Mouse (Mus musculus): ENCODE measurements around the gene Sla2. TPM values are rescaled to one million over a fixed set of nuclear protein-coding genes. Genes with fewer than 3 reads are reported as not detected.
A peak's percentile ranks its signal among the peaks of the same experiment; 100 is the strongest.
"Not testable (repeated sequence)": the region's sequence is repeated elsewhere in the genome, so short reads cannot be mapped to it uniquely, and the experiment has no call there.

Gene Sla2
- polyA plus RNA-seq, 1 experiment: 0.67 TPM

GRCm38 (mm10) chr2:156858671-156859070 is 28.3 kb downstream of the Sla2 start:
- no peak overlapping the region for H3K4me3 ChIP-seq (ENCODE audit: insufficient read depth, low read length)
- no peak overlapping the region for H3K27ac ChIP-seq (ENCODE audit: insufficient read depth, low read length)
- H3K4me1 ChIP-seq (ENCODE audit: control insufficient read depth, insufficient read depth, low read length): peaks cover 1% of the 10 kb centered on the region; the same call in 1 of the 2 replicates
- TF ChIP-seq POLR2A (IDR thresholded peaks at IDR 0.05; ENCODE audit: extremely low read depth, insufficient read depth, low read length) (no peak), CTCF (IDR thresholded peaks at IDR 0.05; ENCODE audit: extremely low read depth, insufficient read depth, low read length) (no peak)

DNA sequence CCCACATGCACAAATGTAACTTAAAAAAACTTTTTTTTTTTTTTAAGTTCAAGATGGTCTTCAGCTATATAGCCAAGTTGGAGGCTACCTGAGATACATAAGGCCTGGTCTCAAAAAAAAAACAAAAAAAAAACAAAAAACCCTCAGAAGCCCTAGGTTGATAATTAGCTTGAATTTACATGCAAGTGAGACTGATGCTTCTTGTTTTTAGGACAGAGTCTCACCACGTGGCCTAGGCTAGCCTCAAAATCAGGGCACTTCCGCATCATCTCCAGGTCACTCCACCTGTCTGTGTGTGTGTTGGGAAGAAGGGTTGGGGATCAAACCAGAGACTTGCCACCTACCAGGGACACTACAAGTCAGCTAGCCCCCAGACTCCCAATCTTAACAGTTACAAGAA is 29.2 kb downstream of the Sla2 start, which contains the start of gene 4930518I15Rik:
Gene 4930518I15Rik, minus strand, starts transcription at position 112 of the 400 bp plus-strand sequence.
- Histone ChIP-seq H3K4me3 (ENCODE audit: insufficient read depth, low read length) (no peak within 1 kb of the TSS), H3K27ac (ENCODE audit: insufficient read depth, low read length) (no peak within 1 kb of the TSS), H3K4me1 (ENCODE audit: control insufficient read depth, insufficient read depth, low read length) (peaks cover 1% of the 10 kb centered on the region; the same call in 1 of the 2 replicates)
- TF ChIP-seq POLR2A (IDR thresholded peaks at IDR 0.05; ENCODE audit: extremely low read depth, insufficient read depth, low read length) (no peak), CTCF (IDR thresholded peaks at IDR 0.05; ENCODE audit: extremely low read depth, insufficient read depth, low read length) (no peak)

GRCm38 (mm10) chr2:156857385-156857791 is 29.6 kb downstream of the Sla2 start:
- Histone ChIP-seq H3K4me3 (ENCODE audit: insufficient read depth, low read length) (no peak overlapping the region), H3K4me1 (ENCODE audit: control insufficient read depth, insufficient read depth, low read length) (peaks cover 1% of the 10 kb centered on the region; the same call in 1 of the 2 replicates), H3K27ac (ENCODE audit: insufficient read depth, low read length) (no peak overlapping the region)
- TF ChIP-seq CTCF (IDR thresholded peaks at IDR 0.05; ENCODE audit: extremely low read depth, insufficient read depth, low read length): no peak
- no peak for TF ChIP-seq POLR2A (IDR thresholded peaks at IDR 0.05; ENCODE audit: extremely low read depth, insufficient read depth, low read length)

GRCm38 (mm10) chr2:156856311-156856710 is 30.7 kb downstream of the Sla2 start:
- Histone ChIP-seq H3K4me1 (ENCODE audit: control insufficient read depth, insufficient read depth, low read length) (no peaks in the 10 kb centered on the region), H3K4me3 (ENCODE audit: insufficient read depth, low read length) (no peak overlapping the region), H3K27ac (ENCODE audit: insufficient read depth, low read length) (no peak overlapping the region)
- TF ChIP-seq CTCF (IDR thresholded peaks at IDR 0.05; ENCODE audit: extremely low read depth, insufficient read depth, low read length) (no peak), POLR2A (IDR thresholded peaks at IDR 0.05; ENCODE audit: extremely low read depth, insufficient read depth, low read length) (no peak)

- TF ChIP-seq CTCF (IDR thresholded peaks at IDR 0.05; ENCODE audit: extremely low read depth, insufficient read depth, low read length): peak; percentile 66
- not testable (repeated sequence) for H3K4me1 ChIP-seq (ENCODE audit: control insufficient read depth, insufficient read depth, low read length); H3K27ac ChIP-seq (ENCODE audit: insufficient read depth, low read length)
These were observed 32.8 kb downstream of the Sla2 start for GRCm38 (mm10) chr2:156853999-156854771.

DNA sequence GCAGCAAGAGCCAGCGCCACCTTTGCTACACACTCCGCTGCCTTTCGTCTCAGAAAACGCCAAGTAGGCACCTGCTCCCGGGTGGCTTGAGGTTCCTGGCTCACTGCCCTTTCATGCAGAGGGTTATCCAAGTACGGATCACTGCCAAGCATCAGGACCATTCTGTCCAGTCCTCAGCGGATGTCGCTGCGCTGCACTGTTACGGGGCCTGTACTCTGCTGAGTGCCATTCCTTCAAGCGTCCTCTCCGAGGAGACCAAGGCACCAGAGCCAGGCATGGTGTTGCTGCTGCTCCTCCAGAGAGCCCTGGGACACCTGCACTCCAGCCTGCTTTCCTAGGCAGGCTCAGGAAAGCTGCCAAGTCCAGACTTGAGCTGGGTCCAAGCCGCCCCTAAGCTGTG is 33.4 kb downstream of the Sla2 start:
- not testable (repeated sequence) for H3K4me1 ChIP-seq (ENCODE audit: control insufficient read depth, insufficient read depth, low read length); H3K27ac ChIP-seq (ENCODE audit: insufficient read depth, low read length); H3K4me3 ChIP-seq (ENCODE audit: insufficient read depth, low read length)

More at GRCm38 (mm10) chr2:156853999-156854771, 32.8 kb downstream of the Sla2 start:
- H3K4me3 ChIP-seq (ENCODE audit: insufficient read depth, low read length): not testable (repeated sequence)

DNA sequence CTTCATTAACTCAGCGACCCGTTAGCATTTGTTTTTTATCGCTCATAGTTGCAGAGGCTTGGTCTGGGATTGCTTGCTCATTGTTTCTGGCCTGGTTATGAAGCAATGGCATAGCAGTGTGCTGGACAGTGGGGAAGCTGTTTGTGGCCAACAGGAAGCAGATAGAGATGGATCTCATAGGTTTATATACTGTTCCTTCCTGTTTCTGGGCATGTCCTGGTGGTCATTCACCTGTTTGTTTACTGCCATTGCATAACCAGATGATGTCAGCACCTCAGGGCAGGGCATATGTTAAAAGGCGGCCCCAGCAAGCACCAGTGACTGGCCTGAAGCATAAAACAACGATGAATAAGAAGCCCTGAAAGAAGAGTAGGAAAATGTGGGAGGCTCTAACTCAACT is 36.5 kb downstream of the Sla2 start:
- H3K27ac ChIP-seq (ENCODE audit: insufficient read depth, low read length): no peak overlapping the region
- no peak overlapping the region for H3K4me3 ChIP-seq (ENCODE audit: insufficient read depth, low read length)
- TF ChIP-seq POLR2A (IDR thresholded peaks at IDR 0.05; ENCODE audit: extremely low read depth, insufficient read depth, low read length) (no peak), CTCF (IDR thresholded peaks at IDR 0.05; ENCODE audit: extremely low read depth, insufficient read depth, low read length) (no peak)
- H3K4me1 ChIP-seq (ENCODE audit: control insufficient read depth, insufficient read depth, low read length): no peaks in the 10 kb centered on the region

GRCm38 (mm10) chr2:156848526-156849182 is 38.3 kb downstream of the Sla2 start:
- no peak for TF ChIP-seq POLR2A (IDR thresholded peaks at IDR 0.05; ENCODE audit: extremely low read depth, insufficient read depth, low read length)
- no peak for TF ChIP-seq CTCF (IDR thresholded peaks at IDR 0.05; ENCODE audit: extremely low read depth, insufficient read depth, low read length)
- Histone ChIP-seq H3K27ac (ENCODE audit: insufficient read depth, low read length) (no peak overlapping the region), H3K4me1 (ENCODE audit: control insufficient read depth, insufficient read depth, low read length) (no peaks in the 10 kb centered on the region), H3K4me3 (ENCODE audit: insufficient read depth, low read length) (no peak overlapping the region)

DNA sequence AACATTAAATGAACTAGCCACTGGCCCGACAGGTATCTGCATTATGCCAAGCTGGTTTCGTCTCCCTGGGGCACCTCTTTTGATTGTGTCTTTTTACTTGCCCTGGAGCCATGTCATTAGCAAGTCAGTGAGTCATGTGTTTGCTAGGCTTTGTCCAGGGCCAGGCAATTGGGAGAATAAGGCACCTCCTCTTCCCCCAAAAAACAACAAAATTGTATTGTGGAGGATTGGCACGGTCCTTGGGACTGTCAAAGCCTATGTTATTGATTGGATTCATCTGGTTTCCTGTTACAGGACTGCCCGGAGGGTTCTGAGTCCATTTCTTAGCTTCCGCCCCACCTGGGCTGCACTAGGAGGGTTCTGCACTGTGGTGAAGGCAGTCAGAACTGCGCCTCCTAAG is 39.3 kb downstream of the Sla2 start:
- Histone ChIP-seq H3K4me1 (ENCODE audit: control insufficient read depth, insufficient read depth, low read length) (no peaks in the 10 kb centered on the region), H3K4me3 (ENCODE audit: insufficient read depth, low read length) (no peak overlapping the region), H3K27ac (ENCODE audit: insufficient read depth, low read length) (no peak overlapping the region)
- TF ChIP-seq CTCF (IDR thresholded peaks at IDR 0.05; ENCODE audit: extremely low read depth, insufficient read depth, low read length): no peak

DNA sequence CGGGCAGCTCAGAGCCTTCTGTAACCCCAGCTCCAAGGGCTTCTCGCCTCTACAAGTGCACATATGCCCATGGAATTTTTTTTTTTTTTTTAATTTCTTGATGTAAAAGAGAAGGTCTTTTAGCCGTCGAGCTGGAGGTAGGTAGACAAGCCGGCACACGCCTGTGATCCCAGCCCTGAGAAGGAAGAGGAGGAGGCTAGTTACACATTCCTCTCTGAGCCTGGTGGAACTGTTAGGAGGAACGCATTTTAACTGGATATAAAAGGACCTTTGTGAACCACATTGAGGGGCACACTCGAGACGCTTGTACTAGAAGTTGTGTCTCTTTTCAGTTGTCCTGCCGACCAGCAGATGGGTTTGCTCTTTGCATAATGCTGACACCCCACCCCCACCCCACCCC is 42.3 kb downstream of the Sla2 start:
- Histone ChIP-seq H3K27ac (ENCODE audit: insufficient read depth, low read length) (no peak overlapping the region), H3K4me3 (ENCODE audit: insufficient read depth, low read length) (no peak overlapping the region), H3K4me1 (ENCODE audit: control insufficient read depth, insufficient read depth, low read length) (0 out of 2 replicates have a peak, but pooled peaks cover 1% of the 10 kb centered on the region)
- no peak for TF ChIP-seq CTCF (IDR thresholded peaks at IDR 0.05; ENCODE audit: extremely low read depth, insufficient read depth, low read length)
- TF ChIP-seq POLR2A (IDR thresholded peaks at IDR 0.05; ENCODE audit: extremely low read depth, insufficient read depth, low read length): no peak

Measured in cortical plate, adult 2 months (tissue).